Mouse (Mus musculus) liver, adult 10 weeks (tissue): ENCODE data around the gene Rps6kb1. TPM values are rescaled to one million over a fixed set of nuclear protein-coding genes. Genes with fewer than 3 reads are reported as not detected.

ENCODE experiments used
- polyA plus RNA-seq: library from polyadenylated mRNA; stranded (reverse); fragments of 350-450 nt; fragmentation: Illumina TruSeq; extraction: RNeasy Lipid Tissue Mini Kit (QIAGEN cat#74804); gene quantifications from one replicate; pipeline ENCODE4 v1.2.3, GENCODE M21; 2014; ENCODE audit warnings: low read depth, low replicate concordance

Rps6kb1 gene
- 28.0 TPM for polyA plus RNA-seq

GRCm38 (mm10) chr11:86544639-86545299 is at the start of gene Rps6kb1, which contains the start of gene Tubd1:
Rps6kb1 (minus strand) TSS chr11:86544805.
Tubd1 (plus strand) TSS chr11:86544991.

GRCm38 (mm10) chr11:86484101-86484868 is 60.3 kb downstream of the Rps6kb1 start, which contains the start of gene Rnft1:
Rnft1 (plus strand) TSS chr11:86484657.

Other genes starting within 250 kb of the Rps6kb1 start
- gene Med13, start 187.2 kb downstream of the Rps6kb1 start, polyA plus RNA-seq = 23.7 TPM
- gene Rnft1, start 60.1 kb downstream of the Rps6kb1 start, polyA plus RNA-seq = 58.9 TPM
- 3.7 TPM for gene Tubd1, start 186 bp upstream of the Rps6kb1 start, polyA plus RNA-seq
- 275 TPM for gene Vmp1, start 139.0 kb upstream of the Rps6kb1 start, polyA plus RNA-seq
- 10.2 TPM for gene Ptrh2, start 139.2 kb upstream of the Rps6kb1 start, polyA plus RNA-seq
- gene Cltc, start 212.8 kb upstream of the Rps6kb1 start, polyA plus RNA-seq = 175 TPM